Mouse (Mus musculus): ENCODE measurements around the gene Hbb-bt. TPM values are rescaled to one million over a fixed set of nuclear protein-coding genes. Genes with fewer than 3 reads are reported as not detected.

The Hbb-bt gene
- 7.8 TPM for polyA plus RNA-seq (2014; fragmentation: Illumina TruSeq; extraction: RNeasy Lipid Tissue Mini Kit (QIAGEN cat#74804); ENCODE audit: low read depth, low replicate concordance)

DNA sequence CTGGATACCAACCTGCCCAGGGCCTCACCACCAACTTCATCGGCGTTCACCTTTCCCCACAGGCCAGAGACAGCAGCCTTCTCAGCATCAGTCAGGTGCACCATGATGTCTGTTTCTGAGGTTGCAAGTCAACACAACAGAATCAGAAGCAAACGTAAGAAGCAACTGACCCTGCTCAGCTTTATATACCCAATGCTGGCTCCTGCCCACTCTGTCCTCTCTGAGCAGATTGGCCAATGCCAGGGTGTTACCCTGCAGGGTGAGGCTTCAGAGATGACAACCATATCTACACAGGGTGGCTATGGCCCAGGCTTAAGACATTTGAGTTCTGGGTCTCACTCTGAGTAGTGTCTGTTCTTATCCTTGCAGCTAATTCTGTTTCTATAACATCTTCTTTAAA is at the start of gene Hbb-bt:
Hbb-bt (minus strand) TSS at position 231 of the 400 bp plus-strand sequence.

DNA sequence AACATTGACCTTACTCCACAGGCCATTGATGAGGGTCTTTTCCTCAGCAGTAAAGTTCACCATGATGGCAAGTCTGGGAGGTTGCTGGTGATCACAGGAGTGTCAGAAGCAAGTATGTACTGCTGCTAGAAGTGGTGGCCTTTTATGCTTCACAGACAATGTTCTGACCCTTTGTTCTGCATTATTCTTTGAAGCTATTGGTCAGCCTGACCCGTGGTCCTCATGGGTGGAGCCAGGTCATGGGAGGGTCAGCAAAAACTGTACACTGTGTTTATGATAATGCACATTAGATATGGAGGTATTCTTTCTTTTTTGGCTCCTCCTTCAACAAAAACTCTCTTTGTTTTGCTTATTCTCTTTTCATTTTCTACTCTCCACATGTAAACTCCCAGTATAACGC is 39.3 kb upstream of the Hbb-bt start, which contains the start of gene Hbb-y:
Hbb-y (minus strand) TSS at position 127 of the 400 bp plus-strand sequence.

DNA sequence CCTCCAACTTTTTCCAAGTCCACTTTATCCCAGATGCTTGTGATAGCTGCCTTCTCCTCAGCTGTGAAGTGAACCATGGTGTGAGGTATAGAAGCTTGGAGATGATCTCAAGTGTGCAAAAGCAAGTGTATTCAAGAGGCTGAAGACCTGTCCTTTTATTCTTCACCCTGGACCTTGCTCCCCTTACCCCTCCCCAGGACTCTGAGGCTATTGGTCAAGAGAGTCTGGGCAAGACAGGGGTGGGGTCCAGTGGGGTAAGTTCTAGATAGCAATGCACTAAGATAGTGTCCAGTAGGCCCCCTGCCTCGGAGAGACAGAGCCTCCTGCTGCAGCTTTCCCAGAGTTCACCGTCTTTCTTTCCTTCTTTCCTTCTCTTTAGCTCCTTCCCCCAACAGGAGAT is 29.2 kb upstream of the Hbb-bt start, which contains the start of gene Hbb-bh1:
Hbb-bh1 (minus strand) TSS at position 131 of the 400 bp plus-strand sequence.

DNA sequence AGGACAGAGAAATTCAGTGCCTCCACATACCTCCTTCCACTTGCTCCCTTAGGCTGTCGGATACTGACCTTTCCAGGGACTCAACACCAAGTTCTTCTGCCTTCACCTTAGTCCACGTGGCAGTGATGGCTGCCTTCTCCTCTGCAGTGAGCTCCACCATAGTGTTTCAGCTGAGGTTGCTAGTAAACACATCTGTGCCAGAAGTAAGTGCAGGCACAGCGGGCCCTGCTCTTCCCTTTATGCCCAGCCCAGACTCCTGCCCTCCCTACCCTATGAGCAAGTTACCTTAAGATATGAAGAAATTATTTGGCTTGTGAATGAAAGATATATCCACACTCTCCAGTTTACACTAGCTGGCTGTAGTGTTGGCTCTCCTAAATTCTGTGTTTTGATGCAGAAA is 26.5 kb upstream of the Hbb-bt start, which contains the start of gene Hbb-bh2:
Hbb-bh2 (minus strand) TSS at position 253 of the 400 bp plus-strand sequence.

DNA sequence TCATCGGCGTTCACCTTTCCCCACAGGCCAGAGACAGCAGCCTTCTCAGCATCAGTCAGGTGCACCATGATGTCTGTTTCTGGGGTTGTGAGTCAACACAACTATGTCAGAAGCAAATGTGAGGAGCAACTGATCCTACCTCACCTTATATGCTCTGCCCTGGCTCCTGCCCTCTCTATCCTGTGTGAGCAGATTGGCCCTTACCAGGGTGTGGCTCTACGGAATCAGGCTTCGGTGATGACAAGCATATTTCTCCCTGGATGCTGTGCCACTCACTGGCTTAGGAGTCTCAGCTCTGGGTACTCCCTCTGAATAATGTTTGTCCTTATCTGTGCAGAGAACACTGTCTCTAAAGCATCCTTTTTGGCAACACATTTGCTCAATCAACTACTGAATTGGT is 14.0 kb upstream of the Hbb-bt start, which contains the start of gene Hbb-bs:
Hbb-bs (minus strand) TSS at position 289 of the 400 bp plus-strand sequence.

DNA sequence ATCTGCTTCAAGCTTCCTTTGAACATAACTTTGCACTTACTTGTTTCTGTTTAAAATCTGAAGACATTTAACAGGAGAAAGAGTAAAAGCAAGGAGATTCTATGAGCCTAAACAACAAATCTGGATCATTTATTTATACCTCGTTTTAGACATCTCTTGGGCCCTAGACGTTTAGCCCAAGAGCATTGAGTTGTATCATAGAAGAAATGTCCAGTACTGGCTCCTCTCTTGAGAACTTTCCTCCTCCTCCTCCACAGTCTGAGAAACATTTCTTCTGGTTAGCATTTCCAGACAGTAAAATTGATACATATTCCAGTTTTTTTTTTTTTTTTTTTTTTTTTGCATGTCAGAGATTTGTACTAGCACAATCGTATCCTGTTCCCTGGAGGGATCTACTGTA is 22.1 kb downstream of the Hbb-bt start, which contains the start of gene Olfr67:
Olfr67 (minus strand) TSS at position 101 of the 400 bp plus-strand sequence.

DNA sequence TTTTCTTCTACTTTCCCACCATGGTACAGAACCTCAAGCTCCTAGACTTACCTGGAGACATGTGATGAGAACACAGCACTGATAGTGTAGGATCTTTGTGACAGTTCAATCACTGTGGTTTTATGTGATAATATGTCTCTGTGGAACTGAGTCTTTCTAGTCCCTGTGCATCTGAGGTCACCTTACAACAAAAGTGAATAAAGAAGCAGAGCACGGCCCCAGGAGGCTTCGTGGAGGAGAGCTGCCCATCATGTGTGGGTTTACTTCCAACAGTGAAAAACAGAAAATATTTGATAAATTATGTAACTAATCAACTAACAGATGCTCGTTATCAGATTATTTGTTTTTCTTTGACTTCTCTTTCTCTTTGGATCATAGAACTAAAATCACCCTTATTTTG is 34.2 kb downstream of the Hbb-bt start, which contains the start of gene Olfr68:
Olfr68 (minus strand) TSS at position 101 of the 400 bp plus-strand sequence.

DNA sequence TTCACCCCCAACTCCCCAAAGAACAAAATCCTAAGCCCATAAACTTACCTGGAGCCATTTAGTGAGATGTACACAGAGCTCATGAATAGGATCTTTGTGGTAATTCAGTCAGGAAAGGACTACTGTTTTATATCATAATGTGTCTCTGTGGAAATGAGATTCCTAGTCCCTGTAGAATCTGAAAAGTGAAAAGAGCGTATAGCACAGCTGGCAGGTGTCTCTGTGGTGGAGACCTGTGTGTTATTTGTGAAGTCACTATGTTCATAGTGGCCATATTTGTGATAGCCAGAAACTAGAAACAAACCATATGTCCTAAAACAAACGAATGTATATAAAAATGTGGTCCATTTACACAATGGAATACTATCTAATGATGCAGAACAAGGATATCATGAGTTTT is 42.3 kb downstream of the Hbb-bt start, which contains the start of gene Olfr69:
Olfr69 (minus strand) TSS at position 101 of the 400 bp plus-strand sequence.

Other genes starting within 250 kb of the Hbb-bt start
- not detected for gene Olfr616, start 244.9 kb downstream of the Hbb-bt start, polyA plus RNA-seq (2014; fragmentation: Illumina TruSeq; extraction: RNeasy Lipid Tissue Mini Kit (QIAGEN cat#74804); ENCODE audit: low read depth, low replicate concordance)
- gene Olfr617, start 240.9 kb downstream of the Hbb-bt start, polyA plus RNA-seq (2014; fragmentation: Illumina TruSeq; extraction: RNeasy Lipid Tissue Mini Kit (QIAGEN cat#74804); ENCODE audit: low read depth, low replicate concordance): not detected
- not detected for gene Olfr618, start 223.9 kb downstream of the Hbb-bt start, polyA plus RNA-seq (2014; fragmentation: Illumina TruSeq; extraction: RNeasy Lipid Tissue Mini Kit (QIAGEN cat#74804); ENCODE audit: low read depth, low replicate concordance)
- gene Olfr619, start 213.4 kb downstream of the Hbb-bt start, polyA plus RNA-seq (2014; fragmentation: Illumina TruSeq; extraction: RNeasy Lipid Tissue Mini Kit (QIAGEN cat#74804); ENCODE audit: low read depth, low replicate concordance): not detected
- gene Olfr620, start 201.5 kb downstream of the Hbb-bt start, polyA plus RNA-seq (2014; fragmentation: Illumina TruSeq; extraction: RNeasy Lipid Tissue Mini Kit (QIAGEN cat#74804); ENCODE audit: low read depth, low replicate concordance): not detected
- not detected for gene Olfr622, start 171.3 kb downstream of the Hbb-bt start, polyA plus RNA-seq (2014; fragmentation: Illumina TruSeq; extraction: RNeasy Lipid Tissue Mini Kit (QIAGEN cat#74804); ENCODE audit: low read depth, low replicate concordance)
- not detected for gene Olfr623, start 150.3 kb downstream of the Hbb-bt start, polyA plus RNA-seq (2014; fragmentation: Illumina TruSeq; extraction: RNeasy Lipid Tissue Mini Kit (QIAGEN cat#74804); ENCODE audit: low read depth, low replicate concordance)
- gene Olfr624, start 142.8 kb downstream of the Hbb-bt start, polyA plus RNA-seq (2014; fragmentation: Illumina TruSeq; extraction: RNeasy Lipid Tissue Mini Kit (QIAGEN cat#74804); ENCODE audit: low read depth, low replicate concordance): 0.12 TPM
- not detected for gene Olfr625-ps1, start 131.3 kb downstream of the Hbb-bt start, polyA plus RNA-seq (2014; fragmentation: Illumina TruSeq; extraction: RNeasy Lipid Tissue Mini Kit (QIAGEN cat#74804); ENCODE audit: low read depth, low replicate concordance)
- gene Olfr243, start 99.3 kb downstream of the Hbb-bt start, polyA plus RNA-seq (2014; fragmentation: Illumina TruSeq; extraction: RNeasy Lipid Tissue Mini Kit (QIAGEN cat#74804); ENCODE audit: low read depth, low replicate concordance): not detected
- not detected for gene Olfr628, start 83.6 kb downstream of the Hbb-bt start, polyA plus RNA-seq (2014; fragmentation: Illumina TruSeq; extraction: RNeasy Lipid Tissue Mini Kit (QIAGEN cat#74804); ENCODE audit: low read depth, low replicate concordance)
- not detected for gene Olfr629, start 69.1 kb downstream of the Hbb-bt start, polyA plus RNA-seq (2014; fragmentation: Illumina TruSeq; extraction: RNeasy Lipid Tissue Mini Kit (QIAGEN cat#74804); ENCODE audit: low read depth, low replicate concordance)
- gene Olfr630, start 56.7 kb downstream of the Hbb-bt start, polyA plus RNA-seq (2014; fragmentation: Illumina TruSeq; extraction: RNeasy Lipid Tissue Mini Kit (QIAGEN cat#74804); ENCODE audit: low read depth, low replicate concordance): not detected
- not detected for gene Olfr69, start 42.4 kb downstream of the Hbb-bt start, polyA plus RNA-seq (2014; fragmentation: Illumina TruSeq; extraction: RNeasy Lipid Tissue Mini Kit (QIAGEN cat#74804); ENCODE audit: low read depth, low replicate concordance)
- gene Olfr68, start 34.3 kb downstream of the Hbb-bt start, polyA plus RNA-seq (2014; fragmentation: Illumina TruSeq; extraction: RNeasy Lipid Tissue Mini Kit (QIAGEN cat#74804); ENCODE audit: low read depth, low replicate concordance): not detected
- not detected for gene Olfr67, start 22.2 kb downstream of the Hbb-bt start, polyA plus RNA-seq (2014; fragmentation: Illumina TruSeq; extraction: RNeasy Lipid Tissue Mini Kit (QIAGEN cat#74804); ENCODE audit: low read depth, low replicate concordance)
- 111 TPM for gene Hbb-bs, start 14.1 kb upstream of the Hbb-bt start, polyA plus RNA-seq (2014; fragmentation: Illumina TruSeq; extraction: RNeasy Lipid Tissue Mini Kit (QIAGEN cat#74804); ENCODE audit: low read depth, low replicate concordance)
- not detected for gene Hbb-bh2, start 26.5 kb upstream of the Hbb-bt start, polyA plus RNA-seq (2014; fragmentation: Illumina TruSeq; extraction: RNeasy Lipid Tissue Mini Kit (QIAGEN cat#74804); ENCODE audit: low read depth, low replicate concordance)
- gene Hbb-bh1, start 29.2 kb upstream of the Hbb-bt start, polyA plus RNA-seq (2014; fragmentation: Illumina TruSeq; extraction: RNeasy Lipid Tissue Mini Kit (QIAGEN cat#74804); ENCODE audit: low read depth, low replicate concordance): not detected
- gene Hbb-y, start 39.2 kb upstream of the Hbb-bt start, polyA plus RNA-seq (2014; fragmentation: Illumina TruSeq; extraction: RNeasy Lipid Tissue Mini Kit (QIAGEN cat#74804); ENCODE audit: low read depth, low replicate concordance): not detected
- not detected for gene Olfr66, start 72.3 kb upstream of the Hbb-bt start, polyA plus RNA-seq (2014; fragmentation: Illumina TruSeq; extraction: RNeasy Lipid Tissue Mini Kit (QIAGEN cat#74804); ENCODE audit: low read depth, low replicate concordance)
- not detected for gene Olfr64, start 80.5 kb upstream of the Hbb-bt start, polyA plus RNA-seq (2014; fragmentation: Illumina TruSeq; extraction: RNeasy Lipid Tissue Mini Kit (QIAGEN cat#74804); ENCODE audit: low read depth, low replicate concordance)
- not detected for gene Olfr65, start 89.5 kb upstream of the Hbb-bt start, polyA plus RNA-seq (2014; fragmentation: Illumina TruSeq; extraction: RNeasy Lipid Tissue Mini Kit (QIAGEN cat#74804); ENCODE audit: low read depth, low replicate concordance)
- not detected for gene Olfr631, start 114.8 kb upstream of the Hbb-bt start, polyA plus RNA-seq (2014; fragmentation: Illumina TruSeq; extraction: RNeasy Lipid Tissue Mini Kit (QIAGEN cat#74804); ENCODE audit: low read depth, low replicate concordance)
- not detected for gene Olfr632, start 120.4 kb upstream of the Hbb-bt start, polyA plus RNA-seq (2014; fragmentation: Illumina TruSeq; extraction: RNeasy Lipid Tissue Mini Kit (QIAGEN cat#74804); ENCODE audit: low read depth, low replicate concordance)
- gene Olfr633, start 130.4 kb upstream of the Hbb-bt start, polyA plus RNA-seq (2014; fragmentation: Illumina TruSeq; extraction: RNeasy Lipid Tissue Mini Kit (QIAGEN cat#74804); ENCODE audit: low read depth, low replicate concordance): not detected
- not detected for gene Olfr635, start 157.2 kb upstream of the Hbb-bt start, polyA plus RNA-seq (2014; fragmentation: Illumina TruSeq; extraction: RNeasy Lipid Tissue Mini Kit (QIAGEN cat#74804); ENCODE audit: low read depth, low replicate concordance)
- not detected for gene Olfr638, start 184.8 kb upstream of the Hbb-bt start, polyA plus RNA-seq (2014; fragmentation: Illumina TruSeq; extraction: RNeasy Lipid Tissue Mini Kit (QIAGEN cat#74804); ENCODE audit: low read depth, low replicate concordance)
- not detected for gene Olfr639, start 203.3 kb upstream of the Hbb-bt start, polyA plus RNA-seq (2014; fragmentation: Illumina TruSeq; extraction: RNeasy Lipid Tissue Mini Kit (QIAGEN cat#74804); ENCODE audit: low read depth, low replicate concordance)
- gene Olfr640, start 211.6 kb upstream of the Hbb-bt start, polyA plus RNA-seq (2014; fragmentation: Illumina TruSeq; extraction: RNeasy Lipid Tissue Mini Kit (QIAGEN cat#74804); ENCODE audit: low read depth, low replicate concordance): not detected
- not detected for gene Olfr641, start 221.4 kb upstream of the Hbb-bt start, polyA plus RNA-seq (2014; fragmentation: Illumina TruSeq; extraction: RNeasy Lipid Tissue Mini Kit (QIAGEN cat#74804); ENCODE audit: low read depth, low replicate concordance)
- not detected for gene Olfr642, start 238.7 kb upstream of the Hbb-bt start, polyA plus RNA-seq (2014; fragmentation: Illumina TruSeq; extraction: RNeasy Lipid Tissue Mini Kit (QIAGEN cat#74804); ENCODE audit: low read depth, low replicate concordance)
- gene 4930516K23Rik, start 247.4 kb upstream of the Hbb-bt start, polyA plus RNA-seq (2014; fragmentation: Illumina TruSeq; extraction: RNeasy Lipid Tissue Mini Kit (QIAGEN cat#74804); ENCODE audit: low read depth, low replicate concordance): not detected

Measured in adrenal gland, adult 10 weeks (tissue).